Comparison of ENCODE assay signal across 10 mouse cellular contexts in the genomic region with DNA sequence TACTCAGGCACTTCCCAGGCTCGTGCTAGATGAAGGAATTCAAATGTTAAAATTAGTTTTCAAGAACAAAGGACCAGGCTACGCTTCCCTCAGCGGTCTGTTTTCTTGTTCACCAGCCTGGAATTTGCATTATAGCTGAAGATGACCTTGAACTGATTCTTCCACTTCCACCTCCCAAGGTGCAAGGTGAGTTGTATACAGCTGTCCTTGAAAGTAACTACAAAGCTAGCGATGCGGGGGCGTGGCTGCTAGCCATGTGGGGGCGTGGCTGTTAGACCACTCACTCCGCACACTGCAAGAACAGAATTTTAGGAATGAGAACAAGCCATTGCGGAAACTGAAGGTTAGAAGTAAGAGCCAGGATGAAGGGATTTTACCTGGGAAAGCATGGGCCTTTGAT. TPM values are rescaled to one million over a fixed set of nuclear protein-coding genes. Genes with fewer than 3 reads are reported as not detected.
A peak's percentile ranks its signal among the peaks of the same experiment; 100 is the strongest.
DNase-seq lines count a peak whose midpoint lies in the region; ATAC-seq and TF ChIP-seq lines count a peak whose summit lies in the region.
"Had no signal": no experiment of that assay in that cellular context is flagged by ENCODE, and none has a peak within 500 bp of the region (broad histone marks: within the 10 kb centered on the region; RNA-seq: fewer than 3 reads in every experiment).

No protein-coding gene starts in this region.

- ATAC-seq in intestine, embryonic 15.5 days, result no peak
- ATAC-seq in intestine, postnatal 0 days, result no peak

- H3K27ac ChIP-seq in intestine, embryonic 15.5 days, result no peak overlapping the region
- H3K27ac ChIP-seq in intestine, postnatal 0 days (ENCODE audit: low read depth, low read length), result no peak overlapping the region
- H3K27ac ChIP-seq: hindbrain, embryonic 15.5 days; liver, embryonic 15.5 days had no signal

- WGBS in intestine, embryonic 15.5 days, result 15% methylated on average over 9 of the region's 9 CpGs
- 24% methylated on average over 9 of the region's 9 CpGs for WGBS in intestine, postnatal 0 days

- no peak overlapping the region for H3K9ac ChIP-seq in intestine, embryonic 15.5 days
- H3K9ac ChIP-seq in intestine, postnatal 0 days (ENCODE audit: low read depth, low read length), result no peak overlapping the region
- H3K9ac ChIP-seq: hindbrain, embryonic 15.5 days; liver, embryonic 15.5 days had no signal

- peaks cover 8% of the 10 kb centered on the region; the same call in 1 of the 2 replicates for H3K4me1 ChIP-seq in intestine, embryonic 15.5 days (replicated peaks)
- H3K4me1 ChIP-seq in intestine, postnatal 0 days (replicated peaks; ENCODE audit: control insufficient read depth, insufficient read depth, low read length), result no peaks in the 10 kb centered on the region

- peak overlapping the region; percentile 22; the same call in 1 of the 2 replicates for H3K4me2 ChIP-seq in intestine, embryonic 15.5 days (replicated peaks)
- no peak overlapping the region for H3K4me2 ChIP-seq in intestine, postnatal 0 days (replicated peaks; ENCODE audit: low read depth)
- H3K4me2 ChIP-seq: hindbrain, embryonic 15.5 days had no signal

- H3K9me3 ChIP-seq in intestine, embryonic 15.5 days, result no peaks in the 10 kb centered on the region
- no peaks in the 10 kb centered on the region for H3K9me3 ChIP-seq in intestine, postnatal 0 days (ENCODE audit: control insufficient read depth)
- H3K9me3 ChIP-seq: hindbrain, embryonic 15.5 days; liver, embryonic 15.5 days had no signal

- H3K27me3 ChIP-seq in intestine, embryonic 15.5 days (replicated peaks), result peaks cover 13% of the 10 kb centered on the region
- 0 out of 2 replicates have a peak, but pooled peaks cover 4% of the 10 kb centered on the region for H3K27me3 ChIP-seq in intestine, postnatal 0 days (replicated peaks; ENCODE audit: control insufficient read depth, insufficient read depth, low read length)

- no peaks in the 10 kb centered on the region for H3K36me3 ChIP-seq in intestine, embryonic 15.5 days
- H3K36me3 ChIP-seq in intestine, postnatal 0 days (ENCODE audit: control insufficient read depth, insufficient read depth), result no peaks in the 10 kb centered on the region
- H3K36me3 ChIP-seq: hindbrain, embryonic 15.5 days; liver, embryonic 15.5 days had no signal

- no peak for TF ChIP-seq CTCF in intestine, postnatal 0 days (IDR thresholded peaks at IDR 0.05; ENCODE audit: low read depth)

- peak; percentile 100 for DNase-seq in R1 (ENCODE audit: low read depth, low spot score)
- DNase-seq in embryo, embryonic 10.5 days (ENCODE audit: low spot score), result peak; percentile 40
- DNase-seq in lung, postnatal 10 days, result peak; percentile 22
- no peak for DNase-seq in urinary bladder, adult 2 months (ENCODE audit: low spot score)
- no peak for DNase-seq in urinary bladder, postnatal 4 days (ENCODE audit: low spot score in 2 of 2)
- DNase-seq in left cerebral cortex, adult 8-10 months (ENCODE audit: low spot score in 2 of 2), result no peak

- H3K4me3 ChIP-seq in intestine, embryonic 15.5 days (replicated peaks), result no peak overlapping the region
- H3K4me3 ChIP-seq in intestine, postnatal 0 days (ENCODE audit: low read depth, low read length), result no peak overlapping the region
- H3K4me3 ChIP-seq: hindbrain, embryonic 15.5 days; liver, embryonic 15.5 days had no signal

RNA-seq across cellular contexts. Expression of a gene that starts 1.2 kb away (rescaled TPM):
- polyA plus RNA-seq in intestine, embryonic 15.5 days (2015; fragmentation: Nextera tagmentation; extraction: Ambion mirVana), result 0.09 and 0.14 TPM in 2 replicates
- polyA plus RNA-seq in intestine, postnatal 0 days (2015; fragmentation: Nextera tagmentation; extraction: Ambion mirVana), result 0.10 and 0.18 TPM in 2 replicates
- polyA plus RNA-seq in urinary bladder, adult 2 months (2012; rRNA removed), result 0.13 and 0.18 TPM in 2 replicates
- total RNA-seq in left cerebral cortex, adult 8-10 months (2022), result not detected

RNA-seq across cellular contexts. Expression of a gene that starts 53.8 kb away (rescaled TPM):
- polyA plus RNA-seq in intestine, embryonic 15.5 days (2015; fragmentation: Nextera tagmentation; extraction: Ambion mirVana), result 30.8 and 37.3 TPM in 2 replicates
- 20.6 and 20.8 TPM in 2 replicates for polyA plus RNA-seq in intestine, postnatal 0 days (2015; fragmentation: Nextera tagmentation; extraction: Ambion mirVana)
- polyA plus RNA-seq in urinary bladder, adult 2 months (2012; rRNA removed), result 98.2 and 167 TPM in 2 replicates
- 10 to 100 TPM in 2 of 4 experiments, 1 to 10 TPM in 2; 8.6 to 14.8 (median 10.7) TPM for total RNA-seq in left cerebral cortex, adult 8-10 months (2022)

Comparison
In these comparisons a context has a peak if more than half of its experiments do, and no peak if none do; other contexts are left out.
1. DNase-seq: peak in R1 (single experiment), embryo, embryonic 10.5 days (single experiment) and lung, postnatal 10 days (single experiment); none in urinary bladder, adult 2 months (single experiment), urinary bladder, postnatal 4 days (0 of 2) and left cerebral cortex, adult 8-10 months (0 of 2).